Mouse (Mus musculus) T-cell, adult 2 months (primary cell): ENCODE measurements around the gene Nfia.

Experiments
- DNase-seq: peaks from one replicate; pipeline ENCODE4 v3.0.0; 2022; ENCODE audit warnings: low spot score

Gene Nfia

GRCm38 (mm10) chr4:98142879-98143436 is 370.4 kb downstream of the Nfia start:
- no peak for DNase-seq

GRCm38 (mm10) chr4:98150576-98150975 is 378.0 kb downstream of the Nfia start:
- no peak for DNase-seq

GRCm38 (mm10) chr4:98157921-98158320 is 385.4 kb downstream of the Nfia start:
- no peak for DNase-seq

- DNase-seq = no peak
Observed at GRCm38 (mm10) chr4:98166379-98166778, 393.8 kb downstream of the Nfia start.
